Mouse (Mus musculus) CH12.LX (cell line): ENCODE results near the gene Ggact.

Source experiments
- CTCF ChIP-seq, 2 experiments: IDR thresholded peaks in 1 of 2; conservative IDR thresholded peaks in 1 of 2; 2 replicates each; pipeline ENCODE4 v1.5.1; 2011 to 2012; ENCODE audit warnings: low read depth in 2 of 2, low read length in 2 of 2, improper control_type of control experiment in 1 of 2, inconsistent platforms in 1 of 2, mild to moderate bottlenecking in 1 of 2, moderate library complexity in 1 of 2
- ELF1 ChIP-seq: IDR thresholded peaks from 2 replicates; pipeline ENCODE4 v1.6.1; 2014; ENCODE audit warnings: low read depth, mild to moderate bottlenecking, inconsistent platforms, low read length, improper control_type of control experiment
- EP300 ChIP-seq: IDR thresholded peaks from 2 replicates; pipeline ENCODE4 v1.6.1; 2011; ENCODE audit warnings: low read length, improper control_type of control experiment
- HCFC1 ChIP-seq: IDR thresholded peaks from 2 replicates; pipeline ENCODE4 v1.6.1; 2012; ENCODE audit warnings: low read depth, mild to moderate bottlenecking, inconsistent platforms, low read length, improper control_type of control experiment
- MAZ ChIP-seq: IDR thresholded peaks from 2 replicates; pipeline ENCODE4 v1.6.1; 2012; ENCODE audit warnings: low read depth, mild to moderate bottlenecking, inconsistent platforms, low read length, improper control_type of control experiment, moderate library complexity
- MEF2A ChIP-seq: IDR thresholded peaks from 2 replicates; pipeline ENCODE4 v1.6.1; 2014; ENCODE audit warnings: low read depth, mild to moderate bottlenecking, inconsistent platforms, low read length, improper control_type of control experiment, borderline replicate concordance
- POLR2A ChIP-seq: IDR thresholded peaks from 2 replicates; pipeline ENCODE4 v1.6.1; 2011; ENCODE audit warnings: low read depth, mild to moderate bottlenecking, improper control_type of control experiment, low read length
- POLR2AphosphoS2 ChIP-seq: IDR thresholded peaks from 2 replicates; pipeline ENCODE4 v1.6.1; 2011; ENCODE audit warnings: low read depth, low read length, improper control_type of control experiment
- RCOR1 ChIP-seq: conservative IDR thresholded peaks from 2 replicates; pipeline ENCODE4 v1.6.1; 2012; ENCODE audit warnings: low read depth, mild to moderate bottlenecking, inconsistent platforms, low read length, improper control_type of control experiment
- SMC3 ChIP-seq: IDR thresholded peaks from 2 replicates; pipeline ENCODE4 v1.6.1; 2011; ENCODE audit warnings: low read depth, low read length, improper control_type of control experiment
- ZC3H11A ChIP-seq: IDR thresholded peaks from 2 replicates; pipeline ENCODE4 v1.6.1; 2012; ENCODE audit warnings: low read depth, mild to moderate bottlenecking, inconsistent platforms, low read length, improper control_type of control experiment
- ZMIZ1 ChIP-seq: IDR thresholded peaks from 2 replicates; pipeline ENCODE4 v1.6.1; 2012; ENCODE audit warnings: low read depth, mild to moderate bottlenecking, inconsistent platforms, low read length, improper control_type of control experiment

DNA sequence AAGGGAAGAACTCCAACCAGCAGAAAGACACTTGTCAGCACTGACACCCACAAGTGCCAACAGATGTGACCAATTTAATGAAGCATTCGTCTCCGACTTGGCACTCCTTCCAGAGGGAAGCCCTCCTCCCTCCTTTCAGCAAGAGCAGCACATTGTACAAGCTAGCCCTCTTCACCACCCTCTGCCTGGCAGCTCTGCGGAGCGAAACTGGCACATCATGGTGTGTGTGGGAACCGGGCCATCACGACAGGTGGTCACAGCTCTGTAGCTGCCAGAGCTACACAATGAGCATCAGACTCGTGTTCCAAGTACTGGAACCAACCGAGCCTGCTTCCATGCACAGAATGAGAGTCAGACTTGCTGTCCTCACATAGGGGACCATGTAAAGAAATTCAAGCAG lies 44.4 kb upstream of the Ggact start:
- TF ChIP-seq CTCF (conservative IDR thresholded peaks at IDR 0.05 in 1 of 2, IDR thresholded peaks at IDR 0.05 in 1 of 2; ENCODE audit: low read depth in 2 of 2, low read length in 2 of 2) (no peak), POLR2A (no peak), HCFC1 (no peak), RCOR1 (no peak), POLR2AphosphoS2 (no peak), EP300 (no peak), MEF2A (no peak), MAZ (no peak), ZC3H11A (no peak), ELF1 (no peak), ZMIZ1 (no peak), SMC3 (no peak)
